Mouse (Mus musculus) ES-Bruce4 (cell line): Measurements from ENCODE around the gene Nup133.

Experiments
- CTCF ChIP-seq: IDR thresholded peaks from one replicate; pipeline ENCODE4 v1.8.1; 2011; ENCODE audit warnings: low read depth, low read length
- EP300 ChIP-seq: IDR thresholded peaks from 2 replicates; pipeline ENCODE4 v1.6.1; 2011; ENCODE audit warnings: low read depth, low read length; ENCODE audit not compliant: insufficient read depth
- POLR2A ChIP-seq: IDR thresholded peaks from one replicate; pipeline ENCODE4 v1.8.1; 2011; ENCODE audit warnings: low read length; ENCODE audit not compliant: insufficient read depth

DNA sequence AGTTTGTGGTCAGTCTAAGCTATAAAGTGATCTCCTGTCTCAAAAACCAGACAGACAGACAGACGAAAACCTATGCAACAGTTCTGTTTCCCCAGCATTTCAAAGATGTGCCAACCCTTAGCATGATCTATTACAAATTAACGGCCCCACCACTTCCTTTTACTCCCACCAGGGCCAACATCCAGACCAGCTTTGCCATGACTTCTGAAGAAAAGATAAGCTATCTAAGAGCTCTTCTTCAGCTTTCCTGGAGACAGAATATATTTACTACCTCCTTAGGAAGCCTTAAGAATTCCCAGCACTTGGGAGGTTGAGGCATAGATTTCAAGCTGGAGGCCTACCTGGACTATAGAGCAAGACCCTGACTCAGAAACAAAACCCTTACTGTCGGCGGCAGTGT lies 31.2 kb upstream of the Nup133 start:
- TF ChIP-seq POLR2A: no peak
- TF ChIP-seq CTCF: no peak
- no peak for TF ChIP-seq EP300
